Mouse (Mus musculus) left cerebral cortex, adult 8-10 months (tissue): ENCODE measurements at regions not wholly inside any gene's neighbourhood (a gene's known extent, or its start where the extent isn't known, plus 50 kb on each side); places are given as distances from the start of the nearest gene placed in this dataset.

ENCODE experiments used
- DNase-seq, 2 experiments: peaks; one replicate each; pipeline ENCODE4 v3.0.0; 2022; ENCODE audit warnings: low spot score in 2 of 2

DNA sequence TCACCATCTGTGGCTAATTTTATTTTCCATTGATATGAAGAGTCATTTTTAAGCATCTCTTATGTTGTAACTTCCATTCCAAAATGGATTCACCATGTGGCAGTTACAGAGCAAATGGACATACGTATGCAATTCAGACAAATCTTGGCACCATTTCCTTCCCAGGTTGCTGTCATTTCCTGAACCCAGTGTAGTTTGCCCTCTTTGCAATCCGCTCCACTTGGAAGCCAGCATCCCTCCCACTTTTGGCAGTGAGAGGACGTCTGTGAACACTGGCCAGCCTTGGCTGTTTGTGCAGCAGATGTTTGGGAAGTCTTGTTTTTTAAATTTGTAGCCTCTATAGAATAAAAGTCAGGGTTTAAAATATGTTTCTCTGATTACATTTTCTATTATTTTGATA, 510.6 kb upstream of the Cdh7 start:
- DNase-seq: no peak

DNA sequence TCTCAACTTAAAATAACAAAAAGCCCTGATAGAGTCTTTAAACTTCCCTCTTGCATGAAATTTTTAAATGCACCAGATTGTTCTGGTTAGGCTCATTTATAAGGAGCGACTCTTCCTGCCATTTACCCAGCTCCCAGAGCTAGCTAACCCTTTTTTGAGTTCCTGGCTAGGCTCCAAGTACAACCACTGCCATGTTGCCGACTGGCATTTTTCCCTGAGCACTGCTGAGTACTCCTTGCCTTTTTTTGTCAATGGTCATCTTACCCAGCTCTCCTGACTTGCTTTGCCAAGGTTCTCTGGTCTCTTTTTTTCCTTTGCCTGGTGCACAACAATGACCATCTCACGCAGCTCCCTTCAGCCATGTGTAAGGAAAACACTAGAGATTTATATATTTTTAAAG, 500.8 kb upstream of the Cdh7 start:
- no peak for DNase-seq

DNA sequence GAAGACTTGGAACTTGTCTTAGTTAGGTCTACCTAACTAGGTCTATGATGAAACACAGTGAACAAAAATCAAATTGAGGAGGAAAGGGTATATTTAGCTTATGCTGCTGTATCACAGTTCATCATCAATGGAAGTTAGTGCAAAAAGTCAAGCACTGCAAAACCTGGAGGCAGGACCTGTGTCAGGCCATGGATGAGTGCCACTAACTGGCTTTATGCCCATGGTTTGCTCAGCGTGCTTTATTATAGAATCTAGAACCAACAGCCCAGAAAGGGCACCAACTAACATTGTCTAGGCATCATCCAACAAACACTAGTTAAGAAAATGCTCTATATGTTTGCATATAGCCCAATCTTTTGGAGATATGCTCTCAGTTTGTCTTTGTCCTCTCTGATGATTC, 486.3 kb upstream of the Cdh7 start:
- DNase-seq: no peak

DNA sequence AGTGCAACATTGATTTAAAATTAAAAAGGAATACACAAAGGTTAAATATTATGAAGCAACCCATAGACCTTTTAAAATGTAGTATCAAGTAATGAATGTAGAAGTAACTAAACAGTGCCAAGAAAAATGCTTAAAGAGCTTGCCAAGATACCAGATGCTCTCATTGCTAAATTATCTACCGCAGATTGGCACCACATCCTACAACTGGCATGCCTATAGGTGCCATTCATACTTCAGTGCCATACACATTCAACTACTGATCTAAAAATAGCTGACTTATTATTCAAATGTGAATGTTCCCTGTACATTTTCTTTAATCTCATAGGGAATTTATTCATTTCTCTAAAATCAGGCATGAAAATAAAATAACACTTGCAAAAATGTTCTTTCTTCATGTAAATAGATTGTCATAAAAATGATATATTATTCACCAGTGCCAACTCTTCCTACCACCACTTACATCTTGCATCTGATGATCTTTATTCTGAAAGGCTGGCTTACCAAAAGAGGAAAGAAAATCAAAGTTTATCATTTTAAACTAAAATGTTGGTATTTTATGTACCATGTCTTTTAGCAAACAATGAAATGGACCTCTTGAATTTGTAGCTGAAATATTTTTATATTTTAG, 469.5 kb upstream of the Cdh7 start:
- DNase-seq: peak in 1 of 2 experiments; percentile 9

DNA sequence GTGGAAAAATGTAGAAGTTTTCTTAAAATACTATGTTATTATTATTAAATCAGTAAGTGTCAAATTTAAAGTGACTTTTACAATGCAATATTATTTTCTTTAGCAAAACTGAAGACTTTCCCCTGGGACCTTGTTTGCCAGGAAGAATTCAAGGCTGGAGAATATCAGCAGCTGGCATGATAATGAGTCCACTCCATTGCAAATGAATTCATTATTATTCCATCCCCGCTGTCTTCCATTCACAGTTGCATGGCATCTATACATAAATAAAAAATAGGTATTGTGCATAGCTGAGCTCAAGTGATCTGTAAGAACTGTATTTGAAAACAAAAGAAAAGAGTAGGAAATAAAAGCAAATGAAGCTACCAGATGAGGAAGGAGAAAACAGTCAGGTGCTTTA, 467.9 kb upstream of the Cdh7 start:
- DNase-seq: no peak
